Mouse (Mus musculus): ENCODE results near the gene Rnpepl1.

The Rnpepl1 gene

DNA sequence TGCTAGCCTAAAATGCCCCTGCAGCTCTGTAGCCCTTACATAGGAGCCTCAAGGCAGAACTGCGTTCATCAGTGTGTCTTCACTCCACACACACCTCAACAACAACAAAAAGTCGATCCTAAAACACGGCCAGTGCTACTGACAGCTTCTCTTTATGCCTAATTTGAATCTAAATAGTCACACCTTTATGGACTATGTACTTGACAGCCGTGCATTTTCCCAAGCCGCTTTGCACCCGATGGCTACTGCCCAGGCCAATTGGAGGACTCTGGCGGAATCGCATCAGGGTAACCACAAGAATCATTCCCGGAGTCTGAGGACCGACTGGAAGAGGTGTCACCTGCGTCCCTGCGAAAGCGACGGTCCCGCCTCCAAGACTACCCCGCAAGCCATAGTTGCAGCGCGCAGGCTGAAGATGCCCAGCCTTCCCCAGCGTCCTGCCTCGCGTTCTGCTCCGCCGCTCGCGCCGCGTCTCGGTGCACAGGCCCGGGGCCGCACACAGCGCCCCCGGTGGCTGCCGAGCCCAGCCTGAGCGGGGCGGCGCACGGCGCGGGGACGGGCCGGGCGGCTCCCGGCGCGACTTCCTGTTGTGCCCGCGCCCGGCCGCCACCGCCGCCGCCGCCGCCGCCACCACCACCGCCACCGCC is at the start of gene Rnpepl1:
Gene Rnpepl1 (plus strand): TSS at position 545 of the 647 bp plus-strand sequence.
- no peak for DNase-seq (ENCODE audit: extremely low read depth, low read depth, low spot score)

DNA sequence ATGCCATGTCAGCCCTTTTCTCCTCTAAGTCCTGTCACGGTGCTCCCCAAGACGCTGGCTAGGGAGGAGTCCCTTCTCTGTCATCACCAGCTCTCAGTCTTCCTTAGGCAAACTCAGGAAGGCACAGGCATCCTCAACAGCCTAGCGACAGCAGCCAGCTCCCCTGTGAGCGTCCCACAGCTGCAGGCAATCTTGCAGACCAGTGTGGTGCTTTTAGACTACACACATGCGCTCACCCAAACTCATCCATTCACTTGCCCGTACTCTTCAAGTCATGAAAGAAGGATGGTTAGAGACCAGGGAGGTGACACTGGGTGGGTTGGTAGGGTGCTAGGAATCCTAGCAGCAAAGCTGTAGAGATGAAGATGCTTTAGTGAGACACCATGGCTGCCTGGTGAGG is 49.1 kb upstream of the Rnpepl1 start:
- DNase-seq (ENCODE audit: extremely low read depth, low read depth, low spot score): no peak

DNA sequence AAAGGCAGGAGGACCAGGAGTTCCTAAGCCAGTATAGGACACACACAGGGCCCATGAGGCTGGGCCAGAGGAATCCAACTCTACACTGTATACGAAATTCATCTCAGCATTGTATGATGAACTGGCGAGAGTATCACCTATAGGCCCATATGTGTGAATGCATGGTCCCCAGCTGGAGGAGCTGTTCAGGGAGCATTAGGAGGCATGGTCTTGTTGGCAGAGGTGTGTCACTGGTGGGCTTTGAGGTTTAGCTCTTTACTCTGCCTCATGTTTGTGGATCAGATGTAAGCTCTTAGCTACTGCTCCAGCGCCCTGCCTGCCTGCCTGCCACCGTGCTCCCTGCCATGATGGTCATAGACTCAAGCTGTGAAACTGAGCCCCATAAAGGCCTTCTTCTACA is 47.3 kb upstream of the Rnpepl1 start:
- DNase-seq (ENCODE audit: extremely low read depth, low read depth, low spot score): no peak

DNA sequence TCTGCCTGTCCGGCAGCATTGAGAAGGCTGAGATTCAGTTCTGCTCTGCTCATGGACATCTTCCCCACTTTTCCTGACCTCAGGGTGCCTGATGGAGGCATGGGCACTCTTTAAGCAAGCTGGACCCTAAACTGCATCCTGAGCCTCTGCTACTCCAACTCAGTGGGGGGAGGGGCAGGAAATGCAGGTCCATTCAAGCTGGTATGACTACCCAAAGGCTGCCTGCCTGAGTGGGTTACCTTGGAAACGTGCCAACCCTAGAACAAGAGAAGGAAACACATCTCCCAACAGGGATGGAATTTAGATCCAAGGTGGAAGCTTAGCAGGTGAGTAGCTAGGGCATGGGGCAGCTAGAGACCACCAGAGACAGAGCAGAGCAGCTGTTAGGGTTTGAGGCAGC is 44.4 kb upstream of the Rnpepl1 start:
- no peak for DNase-seq (ENCODE audit: extremely low read depth, low read depth, low spot score)

DNA sequence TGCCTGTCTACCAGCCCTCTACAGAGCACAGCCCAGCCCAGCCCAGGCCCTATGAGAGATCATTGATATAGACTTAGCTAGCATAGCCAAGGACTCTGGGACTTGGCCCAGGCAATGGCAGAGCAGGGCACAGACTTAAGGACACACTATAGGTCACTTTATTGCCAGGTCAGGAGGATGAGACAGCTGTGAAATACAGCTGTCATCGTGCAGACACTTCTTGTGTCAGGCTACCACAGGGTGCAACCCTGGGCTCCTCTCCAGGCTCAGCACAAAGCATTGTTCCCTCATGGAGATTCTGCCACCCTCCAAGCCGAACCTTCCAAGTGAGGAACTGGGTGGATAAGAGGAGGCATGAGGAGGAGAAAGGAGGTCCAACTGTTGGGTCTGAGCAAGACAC is 40.6 kb upstream of the Rnpepl1 start:
- DNase-seq (ENCODE audit: extremely low read depth, low read depth, low spot score): no peak

DNA sequence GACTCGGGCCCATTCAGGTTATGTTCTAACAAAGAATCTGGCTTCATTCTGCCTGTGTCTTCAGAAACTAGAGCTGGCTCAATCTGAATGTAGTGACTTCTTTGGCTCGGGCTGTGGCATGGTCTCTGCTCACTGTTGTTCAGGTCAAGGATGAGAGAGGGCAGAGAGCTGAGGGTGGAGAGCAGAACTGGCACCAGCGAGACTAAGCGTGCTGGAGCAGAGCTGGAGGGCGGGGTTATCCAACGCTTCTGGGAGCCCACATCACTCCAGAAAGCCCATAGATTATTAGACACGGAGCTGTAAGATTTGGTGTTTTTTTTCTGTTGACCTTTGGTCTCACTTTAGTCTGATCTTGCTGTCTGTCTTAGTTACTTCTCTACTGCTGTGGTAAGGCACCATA is 37.9 kb upstream of the Rnpepl1 start:
- DNase-seq (ENCODE audit: extremely low read depth, low read depth, low spot score): no peak

DNA sequence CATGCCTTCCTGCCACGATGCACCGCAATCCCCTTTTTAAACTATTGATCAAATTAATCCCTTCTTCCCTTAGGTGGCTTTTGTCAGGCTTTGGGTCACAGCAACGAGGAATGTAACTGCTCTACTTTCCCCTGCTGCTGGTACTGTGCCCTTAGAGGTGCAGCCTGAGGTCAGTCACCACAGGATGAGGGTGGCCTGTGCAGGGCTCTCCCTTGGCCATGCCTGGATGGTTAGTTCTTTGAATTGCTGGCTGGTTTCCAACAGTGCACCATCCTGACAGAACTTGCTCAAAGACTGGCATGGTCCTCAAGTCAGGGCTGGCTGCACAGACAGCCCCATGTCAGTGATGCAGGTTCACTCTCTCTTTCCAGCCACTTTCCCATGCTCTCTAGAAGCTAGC is 36.6 kb upstream of the Rnpepl1 start:
- DNase-seq (ENCODE audit: extremely low read depth, low read depth, low spot score): no peak

DNA sequence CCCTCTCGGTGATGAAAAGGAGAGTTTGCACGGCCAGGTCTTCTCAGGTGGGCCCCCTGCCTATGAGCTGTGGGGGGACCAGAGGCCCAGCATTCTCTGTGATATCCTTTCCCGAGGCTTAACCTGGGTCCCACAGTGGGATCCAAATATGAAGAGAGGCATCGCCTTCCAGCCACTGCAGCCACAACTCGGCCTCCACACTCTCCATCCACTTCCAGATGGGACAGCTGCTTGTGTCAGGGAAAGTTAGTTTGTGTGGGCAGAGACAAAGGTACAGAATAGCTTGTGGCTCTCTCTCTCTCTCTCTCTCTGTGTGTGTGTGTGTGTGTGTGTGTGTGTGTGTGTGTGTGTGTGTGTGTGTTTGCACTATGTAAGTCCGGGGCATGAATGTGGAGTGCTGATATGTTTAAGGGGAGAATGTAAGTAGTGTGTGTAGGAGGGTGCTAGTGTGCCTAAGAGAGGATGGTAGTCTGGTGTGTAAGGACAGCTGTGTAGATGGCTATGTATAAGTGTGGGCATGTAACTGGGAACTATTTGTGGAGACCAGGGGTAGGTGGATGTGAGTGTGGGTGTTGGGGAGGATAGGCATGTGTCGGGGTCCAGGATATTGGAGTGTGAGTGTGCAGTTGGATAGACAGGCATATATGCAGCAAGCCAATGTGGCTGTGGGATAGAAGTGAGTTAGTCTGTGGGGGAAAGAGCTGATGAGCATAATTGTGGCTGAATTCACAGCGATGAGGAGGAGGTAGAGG is 35.0 kb upstream of the Rnpepl1 start:
- DNase-seq (ENCODE audit: extremely low read depth, low read depth, low spot score): no peak

DNA sequence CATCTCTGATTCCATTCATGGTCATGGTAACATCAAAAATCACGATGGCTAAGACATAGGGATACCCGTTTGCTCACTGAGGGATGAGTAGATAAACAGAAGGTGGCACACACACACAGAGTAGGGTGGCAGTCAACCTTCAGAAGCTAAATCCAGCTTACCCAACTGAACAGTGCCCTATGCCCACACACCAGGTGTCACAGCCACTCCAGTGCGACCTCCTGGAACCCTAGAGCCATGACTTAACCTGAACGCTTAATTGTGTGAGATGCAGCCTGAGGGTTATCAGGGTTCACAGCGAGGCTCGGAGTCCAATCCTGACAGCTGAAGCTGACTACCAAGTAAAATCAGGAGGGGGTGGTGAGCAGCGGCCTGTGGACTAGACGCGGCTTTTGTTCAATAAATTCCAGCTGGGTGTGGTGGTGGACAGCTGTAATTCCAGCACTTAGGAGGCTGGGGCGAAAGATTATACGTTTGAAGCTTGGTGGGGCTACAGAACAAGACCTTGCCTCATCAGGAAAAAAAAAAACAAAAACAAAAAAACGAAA is 33.1 kb upstream of the Rnpepl1 start:
- no peak for DNase-seq (ENCODE audit: extremely low read depth, low read depth, low spot score)

DNA sequence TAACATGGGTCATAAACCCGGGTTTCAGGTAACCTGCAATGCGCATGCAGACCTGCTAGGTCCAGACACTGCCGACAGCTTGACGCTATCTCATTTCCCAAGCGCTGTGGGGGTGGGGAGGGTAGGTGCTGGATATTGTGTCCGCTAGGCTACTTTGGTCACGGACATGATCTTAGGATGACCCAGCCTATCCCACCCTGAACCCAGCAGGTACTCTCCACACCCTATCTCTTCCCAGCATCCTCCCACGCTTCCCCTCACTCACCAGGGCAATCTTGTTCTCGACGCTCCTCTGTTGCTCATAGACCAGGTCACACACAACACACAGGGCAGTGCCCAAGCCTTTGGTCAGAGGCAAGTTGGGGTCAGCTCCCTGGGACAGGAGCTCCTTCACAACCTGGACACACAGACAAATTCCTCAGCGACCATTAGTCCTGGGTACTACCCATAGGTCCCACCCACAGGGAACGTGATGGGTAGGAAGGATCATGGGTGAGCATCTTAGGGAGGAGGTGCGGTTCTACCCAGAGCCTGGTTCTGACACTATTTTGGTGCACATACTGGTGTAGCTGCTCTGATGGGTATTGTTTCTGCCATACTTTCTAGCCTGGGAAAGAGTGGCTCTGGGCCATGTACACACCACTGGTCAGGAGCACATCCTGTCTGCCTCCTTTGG is 32.4 kb upstream of the Rnpepl1 start:
- no peak for DNase-seq (ENCODE audit: extremely low read depth, low read depth, low spot score)

DNA sequence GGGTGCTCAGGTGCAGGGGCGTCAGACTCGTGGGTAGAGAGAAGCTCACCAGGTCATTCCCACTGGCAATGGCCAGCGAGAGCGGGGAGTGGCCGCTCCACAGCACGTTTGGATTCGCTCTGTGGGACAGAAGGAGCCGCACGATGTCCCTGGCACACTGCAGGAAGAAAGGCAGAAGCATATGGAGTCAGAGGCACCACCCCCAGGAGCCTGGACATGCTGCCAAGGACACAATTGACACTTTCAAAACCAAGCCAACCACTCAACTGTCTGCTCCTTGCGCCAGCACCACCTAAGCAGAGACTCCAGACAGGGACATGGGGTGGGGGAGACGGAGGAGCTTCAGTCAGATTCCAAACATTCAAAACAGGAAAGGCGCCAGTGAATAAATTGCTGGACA is 31.3 kb upstream of the Rnpepl1 start:
- no peak for DNase-seq (ENCODE audit: extremely low read depth, low read depth, low spot score)

DNA sequence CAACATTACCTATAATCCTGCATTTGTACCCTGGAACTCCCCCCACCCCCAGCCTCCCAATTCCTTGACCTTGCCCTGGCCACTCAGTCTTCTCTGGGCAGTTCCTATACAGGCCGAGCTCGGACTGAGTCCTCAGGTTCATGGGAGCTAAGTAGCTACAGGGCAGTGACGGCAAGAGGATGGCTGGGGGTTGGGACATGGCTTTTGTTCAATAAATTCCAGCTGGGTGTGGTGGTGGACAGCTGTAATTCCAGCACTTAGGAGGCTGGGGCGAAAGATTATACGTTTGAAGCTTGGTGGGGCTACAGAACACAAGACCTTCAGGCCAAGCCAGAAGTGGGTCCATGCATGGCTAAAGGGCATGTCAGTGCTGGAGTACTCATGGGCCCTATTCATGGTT is 30.5 kb upstream of the Rnpepl1 start:
- DNase-seq (ENCODE audit: extremely low read depth, low read depth, low spot score): no peak

DNA sequence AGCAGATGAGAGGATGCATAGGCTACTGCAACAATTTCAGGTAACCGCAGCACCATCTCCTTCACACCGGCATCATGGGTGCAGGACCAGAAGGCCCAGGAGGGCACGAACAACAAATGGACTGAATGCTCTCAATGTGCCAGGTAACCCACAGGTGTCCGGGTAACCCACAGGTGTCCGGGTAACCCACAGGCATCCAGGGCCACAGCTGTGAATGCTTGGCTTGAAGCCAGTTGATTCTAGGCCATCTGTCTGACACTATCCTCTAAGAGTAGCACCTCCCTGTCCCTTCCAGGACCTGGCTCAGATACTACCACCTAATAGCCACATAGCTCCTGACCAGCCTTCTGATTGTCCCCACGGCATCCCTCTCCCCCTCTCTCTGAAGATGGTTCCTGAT is 28.6 kb upstream of the Rnpepl1 start:
- no peak for DNase-seq (ENCODE audit: extremely low read depth, low read depth, low spot score)

DNA sequence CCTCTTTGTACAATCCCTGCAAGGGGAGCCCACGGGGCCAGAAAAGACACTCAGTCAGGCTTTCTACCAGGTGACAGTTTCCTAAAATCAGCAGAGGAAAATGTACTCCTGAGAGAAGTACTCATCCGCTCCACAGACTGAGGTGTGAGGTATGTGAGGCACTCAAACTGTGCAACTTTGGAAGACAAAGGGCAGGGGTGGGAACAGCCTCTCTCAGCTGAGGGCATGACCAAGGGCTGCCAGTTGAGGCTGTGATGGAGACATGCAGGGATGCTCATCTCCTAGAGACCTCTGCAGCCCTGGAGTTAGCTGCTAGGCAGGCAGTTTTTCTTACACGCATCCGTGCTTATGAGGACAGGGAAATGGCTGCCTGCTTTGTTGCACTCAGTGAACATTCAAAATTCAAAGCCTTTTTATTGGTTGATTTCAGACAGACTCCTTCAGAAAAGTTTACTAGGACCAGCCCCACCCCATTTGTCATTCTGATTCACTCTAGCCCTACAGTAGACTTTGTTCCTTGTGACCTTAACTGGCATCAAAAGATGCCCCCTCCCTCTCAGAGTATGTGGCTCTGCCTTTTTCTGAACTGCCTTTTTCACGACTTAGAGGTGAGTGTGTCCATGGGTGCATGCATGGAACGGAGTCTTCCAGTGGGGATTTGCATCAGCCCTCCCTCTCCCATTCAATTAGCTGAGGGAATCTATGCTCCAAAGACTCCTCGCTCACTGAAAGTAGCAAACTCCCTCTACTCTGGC is 21.5 kb upstream of the Rnpepl1 start:
- no peak for DNase-seq (ENCODE audit: extremely low read depth, low read depth, low spot score)

DNA sequence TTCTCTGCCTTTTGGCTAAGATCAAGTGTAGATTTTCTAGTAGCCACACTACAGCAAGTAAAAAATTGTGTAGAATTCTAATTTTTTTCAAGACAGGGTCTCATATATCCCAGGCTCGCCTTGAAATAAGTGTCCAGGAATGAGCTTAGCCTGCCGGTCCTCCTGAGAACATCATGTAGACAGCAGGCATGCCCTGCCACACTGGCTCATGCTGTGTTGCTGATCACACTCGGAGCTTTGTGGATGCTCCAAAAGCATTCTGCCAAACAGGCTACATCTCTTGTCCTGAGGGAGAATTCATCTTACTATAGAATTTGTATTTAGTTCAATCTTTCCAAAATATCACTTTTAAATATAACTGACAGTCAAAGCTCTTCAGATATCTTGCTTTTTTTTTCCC is 17.8 kb upstream of the Rnpepl1 start:
- DNase-seq (ENCODE audit: extremely low read depth, low read depth, low spot score): no peak

DNA sequence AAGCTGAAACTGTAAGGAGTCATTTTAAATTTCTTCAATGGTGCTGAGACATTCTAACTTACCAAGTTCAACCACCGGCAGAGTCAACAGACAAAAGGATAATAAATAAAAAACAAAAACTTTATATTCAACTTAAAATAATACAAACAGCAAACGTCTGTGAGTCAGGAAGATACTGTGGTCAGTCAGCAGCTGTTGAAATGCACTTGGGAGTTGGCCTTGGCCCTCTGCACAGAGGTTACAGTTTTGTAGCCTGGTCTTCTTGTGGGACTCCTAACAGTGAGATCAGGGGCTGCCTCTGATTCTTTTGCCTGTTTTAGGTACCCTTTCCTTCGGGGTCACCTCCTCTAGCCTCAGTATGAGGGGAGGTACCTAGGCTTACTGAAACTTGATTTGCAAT is 16.7 kb upstream of the Rnpepl1 start:
- DNase-seq (ENCODE audit: extremely low read depth, low read depth, low spot score): no peak

DNA sequence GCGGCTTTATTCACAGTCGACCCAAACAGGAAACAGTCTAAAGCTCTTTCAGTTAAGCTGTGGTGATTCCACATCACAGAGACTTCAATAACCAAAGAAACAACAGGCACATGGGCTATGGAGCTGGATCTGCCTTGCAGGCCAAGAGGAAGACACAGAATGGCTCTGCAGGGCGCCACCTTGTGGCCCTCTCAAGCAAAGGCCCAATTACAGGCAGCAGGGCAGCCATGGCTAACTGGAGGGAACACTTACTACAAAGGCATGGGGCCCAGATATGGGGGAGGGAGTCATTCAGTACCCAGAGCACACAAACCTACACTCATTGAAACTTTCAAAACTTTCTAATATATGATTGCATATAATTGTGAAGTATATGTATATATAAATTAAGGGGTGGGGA is 15.5 kb upstream of the Rnpepl1 start:
- DNase-seq (ENCODE audit: extremely low read depth, low read depth, low spot score): no peak

DNA sequence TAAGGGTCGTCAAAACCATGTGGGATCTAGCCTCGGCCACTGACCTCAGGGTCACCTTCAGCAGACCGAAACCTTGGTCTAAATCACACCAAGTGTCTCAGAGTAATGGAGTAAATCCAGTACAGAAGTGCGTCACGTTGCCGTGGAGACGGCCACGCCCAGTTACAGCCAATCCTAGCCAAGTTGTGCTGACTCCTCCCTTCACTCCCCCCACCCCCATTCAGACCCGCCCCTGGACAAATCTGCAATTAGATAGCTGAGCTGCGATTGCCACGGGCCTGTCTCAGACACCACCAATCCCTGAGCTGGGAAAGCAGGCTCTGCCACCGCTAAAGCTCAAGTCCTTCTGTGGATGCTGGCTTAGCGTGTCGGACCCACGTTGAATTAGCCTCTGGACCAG is 7.8 kb upstream of the Rnpepl1 start, which contains the start of gene Ankmy1:
Gene Ankmy1 (minus strand): TSS at position 121 of the 400 bp plus-strand sequence.
- DNase-seq (ENCODE audit: extremely low read depth, low read depth, low spot score): no peak

DNA sequence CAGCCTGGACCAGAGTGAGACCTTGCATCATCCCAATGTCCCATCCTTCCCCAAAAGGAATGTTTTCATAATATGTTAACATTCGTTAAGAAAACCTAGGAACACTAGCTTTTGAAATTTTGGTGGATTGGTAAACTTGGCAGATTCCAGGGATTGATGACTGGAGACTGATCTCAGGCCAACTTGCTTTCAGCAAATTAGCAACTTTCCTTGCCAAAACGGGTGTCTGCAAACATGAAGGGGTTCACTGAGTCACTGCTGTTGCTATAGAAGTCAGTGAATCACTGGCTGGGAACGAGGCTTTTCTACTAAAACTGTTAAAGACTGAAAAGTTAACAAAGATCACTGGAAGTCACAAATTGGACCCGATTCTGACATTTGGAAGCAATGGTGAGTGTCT is 7.0 kb upstream of the Rnpepl1 start:
- no peak for DNase-seq (ENCODE audit: extremely low read depth, low read depth, low spot score)

DNA sequence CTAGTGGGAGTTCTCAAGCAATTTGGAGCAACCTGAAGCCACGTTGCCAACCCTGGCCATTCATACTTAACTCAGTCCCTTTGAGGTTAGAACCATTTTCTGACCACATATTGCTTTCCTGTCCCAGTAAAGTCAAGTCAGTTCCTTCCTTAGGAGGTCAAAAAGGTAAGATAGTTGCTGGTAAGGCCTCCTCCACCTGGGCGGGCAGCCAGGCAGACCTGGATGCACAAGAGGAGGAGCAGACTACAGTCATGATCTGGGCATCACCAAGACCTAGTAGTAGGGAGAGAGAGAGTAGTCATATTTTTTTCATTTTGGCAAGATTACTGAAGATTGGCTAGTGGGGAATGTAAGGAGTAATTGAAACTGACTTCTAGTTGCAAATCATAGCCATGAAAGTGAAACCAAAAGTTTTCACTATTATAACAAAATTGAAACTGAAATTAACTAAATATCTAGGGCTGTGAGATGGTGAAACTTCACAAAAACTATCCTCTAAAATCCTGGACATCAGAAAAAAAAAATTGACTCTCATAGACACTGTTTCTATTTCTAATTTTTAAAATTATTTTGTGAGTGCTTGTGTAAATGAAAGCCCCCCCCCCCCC is 4.8 kb upstream of the Rnpepl1 start:
- no peak for DNase-seq (ENCODE audit: extremely low read depth, low read depth, low spot score)
